Mouse (Mus musculus): ENCODE measurements around the gene Gpr26.

Gene Gpr26

DNA sequence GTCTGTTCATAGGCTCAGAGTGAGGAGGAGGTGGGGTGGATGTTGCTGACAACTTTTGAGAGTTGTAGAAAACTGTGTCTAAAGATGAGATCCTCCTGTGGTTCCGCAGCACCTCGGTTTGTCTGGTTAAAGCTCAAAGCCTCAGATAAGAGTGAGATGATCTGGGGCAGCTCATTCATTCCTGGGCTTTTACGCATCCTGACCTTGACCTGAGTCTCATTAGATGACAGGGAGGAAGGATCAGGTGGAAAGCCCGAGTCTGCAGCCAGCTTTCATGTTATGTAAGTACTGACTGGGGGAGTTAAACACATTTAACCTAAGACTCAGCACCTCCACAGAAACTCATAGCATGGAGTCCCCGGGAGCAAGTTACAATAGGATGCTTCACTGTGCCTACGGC, 60.4 kb downstream of the Gpr26 start:
- no peak for DNase-seq

- no peak for DNase-seq
Measured at GRCm38 (mm10) chr7:132031940-132032531, 65.8 kb downstream of the Gpr26 start.

Measured in thymus, adult 18-20 months (tissue).